Mouse (Mus musculus): Measurements from ENCODE around the gene Anxa1.

DNA sequence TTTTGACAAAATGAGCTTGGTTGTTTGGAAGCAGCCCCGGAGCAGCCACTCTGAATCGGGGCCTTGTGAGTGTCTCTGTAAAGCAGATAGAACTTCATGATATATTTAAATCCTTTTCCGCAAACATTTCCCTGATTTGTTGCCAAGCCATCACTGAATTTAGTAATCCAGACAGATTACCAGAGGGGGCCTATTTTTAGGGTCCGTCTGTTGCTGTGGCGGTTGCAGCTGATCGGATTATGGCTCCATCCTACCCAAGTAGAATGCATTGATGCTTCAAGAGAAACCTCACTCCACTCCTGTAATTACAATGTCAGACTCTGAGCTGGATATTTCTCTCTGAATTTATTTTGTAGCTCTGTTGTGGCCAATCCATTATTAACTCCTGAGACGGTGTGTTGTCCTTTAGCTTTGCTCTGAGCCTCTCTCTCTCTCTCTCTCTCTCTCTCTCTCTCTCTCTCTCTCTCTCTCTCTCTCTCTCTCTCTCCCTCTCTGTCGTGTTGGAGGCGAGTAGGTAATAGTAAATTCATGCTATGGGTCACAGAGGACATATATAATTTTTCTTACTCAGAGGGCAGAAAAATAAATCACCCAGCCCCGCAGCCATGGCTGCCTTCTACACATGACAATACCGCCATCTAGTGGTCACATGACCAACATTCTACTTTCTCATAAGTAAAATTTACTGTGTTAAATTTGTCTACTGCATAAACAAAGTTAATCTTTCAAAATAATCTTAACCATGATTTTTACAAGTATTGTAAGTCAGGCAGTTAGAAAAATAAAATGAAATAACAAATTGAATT, 46.0 kb downstream of the Anxa1 start:
- TF ChIP-seq CTCF (conservative IDR thresholded peaks at IDR 0.05; ENCODE audit: low read length) (peak; percentile 50), NANOG (IDR thresholded peaks at IDR 0.05; ENCODE audit: borderline replicate concordance, low read length) (no peak)

Measured in E14TG2a.4 (cell line).